Comparison of ENCODE assay signal across 8 mouse cellular contexts in genomic region chr17:26547771-26548170, GRCm38 (mm10). TPM values are rescaled to one million over a fixed set of nuclear protein-coding genes. Genes with fewer than 3 reads are reported as not detected.
A peak's percentile ranks its signal among the peaks of the same experiment; 100 is the strongest.
DNase-seq lines count a peak whose midpoint lies in the region; ATAC-seq and TF ChIP-seq lines count a peak whose summit lies in the region.

No protein-coding gene starts in this region.

- no peak for TF ChIP-seq CTCF in liver, postnatal 0 days (IDR thresholded peaks at IDR 0.05; ENCODE audit: low read depth)

- no peak for DNase-seq in liver, postnatal 0 days
- DNase-seq in liver: no peak
- DNase-seq in kidney, postnatal 36 days: peak; percentile 73 to 85
- no peak for DNase-seq in spleen, adult 18-20 months
- no peak for DNase-seq in yolk sac, embryonic 10.5 days (ENCODE audit: low spot score)
- DNase-seq in frontal cortex, postnatal 14 days (ENCODE audit: low spot score in 2 of 2): no peak

- H3K36me3 ChIP-seq in liver, postnatal 0 days (replicated peaks; ENCODE audit: insufficient read depth, low read length): no peaks in the 10 kb centered on the region
- H3K36me3 ChIP-seq in heart, embryonic 16.5 days (ENCODE audit: control insufficient read depth, insufficient read depth): no peaks in the 10 kb centered on the region
- H3K36me3 ChIP-seq in midbrain, embryonic 15.5 days (replicated peaks): no peaks in the 10 kb centered on the region

- WGBS in liver, postnatal 0 days (ENCODE audit: insufficient replicate concordance): 26% methylated on average over 7 of the region's 7 CpGs
- 39% methylated on average over 7 of the region's 7 CpGs for WGBS in heart, embryonic 16.5 days
- 37% methylated on average over 7 of the region's 7 CpGs for WGBS in midbrain, embryonic 15.5 days

- no peak overlapping the region for H3K4me2 ChIP-seq in liver, postnatal 0 days (ENCODE audit: low read depth, low read length)
- H3K4me2 ChIP-seq in heart, embryonic 16.5 days (ENCODE audit: low read depth, low read length): 0 out of 2 replicates have a peak overlapping the region, but pooled peaks have one; percentile 0
- no peak overlapping the region for H3K4me2 ChIP-seq in midbrain, embryonic 15.5 days

- H3K4me1 ChIP-seq in liver, postnatal 0 days (ENCODE audit: insufficient read depth): peaks cover 11% of the 10 kb centered on the region
- H3K4me1 ChIP-seq in heart, embryonic 16.5 days (ENCODE audit: control insufficient read depth, insufficient read depth, low read length): peaks cover 24% of the 10 kb centered on the region
- no peaks in the 10 kb centered on the region for H3K4me1 ChIP-seq in midbrain, embryonic 15.5 days

- no peak overlapping the region for H3K4me3 ChIP-seq in liver, postnatal 0 days (ENCODE audit: low read depth, low read length)
- H3K4me3 ChIP-seq in heart, embryonic 16.5 days (ENCODE audit: low read length): no peak overlapping the region
- H3K4me3 ChIP-seq in midbrain, embryonic 15.5 days: no peak overlapping the region

- peak; percentile 31; the same call in 1 of the 2 replicates for TF ChIP-seq EP300 in liver, postnatal 0 days (IDR thresholded peaks at IDR 0.05; ENCODE audit: low read depth)

- H3K9me3 ChIP-seq in liver, postnatal 0 days (ENCODE audit: low read length): no peaks in the 10 kb centered on the region
- H3K9me3 ChIP-seq in heart, embryonic 16.5 days (replicated peaks; ENCODE audit: control insufficient read depth, low read length): no peaks in the 10 kb centered on the region
- H3K9me3 ChIP-seq in midbrain, embryonic 15.5 days: no peaks in the 10 kb centered on the region

- H3K27me3 ChIP-seq in liver, postnatal 0 days (ENCODE audit: insufficient read depth, low read length): no peaks in the 10 kb centered on the region
- no peaks in the 10 kb centered on the region for H3K27me3 ChIP-seq in heart, embryonic 16.5 days (ENCODE audit: control insufficient read depth, insufficient read depth, low read length)
- H3K27me3 ChIP-seq in midbrain, embryonic 15.5 days (replicated peaks): no peaks in the 10 kb centered on the region; the same call in 1 of the 2 replicates

- no peak overlapping the region for H3K9ac ChIP-seq in liver, postnatal 0 days (replicated peaks)
- no peak overlapping the region for H3K9ac ChIP-seq in heart, embryonic 16.5 days (ENCODE audit: low read length)
- no peak overlapping the region for H3K9ac ChIP-seq in midbrain, embryonic 15.5 days

- ATAC-seq in liver, postnatal 0 days: no peak
- peak; percentile 84 for ATAC-seq in heart, embryonic 16.5 days (replicated peaks; ENCODE audit: extremely low read depth, insufficient read depth, low FRiP score)
- ATAC-seq in midbrain, embryonic 15.5 days (replicated peaks): no peak

- 0 out of 2 replicates have a peak overlapping the region, but pooled peaks have one; percentile 37 for H3K27ac ChIP-seq in liver, postnatal 0 days (ENCODE audit: low read depth)
- H3K27ac ChIP-seq in heart, embryonic 16.5 days (ENCODE audit: low read length): peak overlapping the region; percentile 78
- no peak overlapping the region for H3K27ac ChIP-seq in midbrain, embryonic 15.5 days

RNA-seq across cellular contexts. Expression of gene Ergic1, which starts 13.5 kb away (rescaled TPM):
- 34.4 and 35.0 TPM in 2 replicates for polyA plus RNA-seq in liver, postnatal 0 days (2015; fragmentation: Nextera tagmentation; extraction: Ambion mirVana)
- polyA plus RNA-seq in heart, embryonic 16.5 days (2015; fragmentation: Nextera tagmentation; extraction: Ambion mirVana): 82.7 and 84.9 TPM in 2 replicates
- polyA plus RNA-seq in midbrain, embryonic 15.5 days (2015; fragmentation: Nextera tagmentation; extraction: Ambion mirVana): 100 and 109 TPM in 2 replicates

RNA-seq across cellular contexts. Expression of gene Dusp1, which starts 14.2 kb away (rescaled TPM):
- polyA plus RNA-seq in liver, postnatal 0 days (2015; fragmentation: Nextera tagmentation; extraction: Ambion mirVana): 13.4 and 14.2 TPM in 2 replicates
- polyA plus RNA-seq in heart, embryonic 16.5 days (2015; fragmentation: Nextera tagmentation; extraction: Ambion mirVana): 35.5 and 35.7 TPM in 2 replicates
- 42.5 and 42.8 TPM in 2 replicates for polyA plus RNA-seq in midbrain, embryonic 15.5 days (2015; fragmentation: Nextera tagmentation; extraction: Ambion mirVana)

Comparison
In these comparisons a context has a peak if more than half of its experiments do, and no peak if none do; other contexts are left out.
1. DNase-seq: peak in kidney, postnatal 36 days (2 of 2); none in liver, postnatal 0 days (single experiment), liver (single experiment), spleen, adult 18-20 months (0 of 2), yolk sac, embryonic 10.5 days (single experiment) and frontal cortex, postnatal 14 days (0 of 2).